In genomic region chr19:60681481-60681880, GRCm38 (mm10) we compare ENCODE assay signal across 15 mouse cellular contexts.
DNase-seq lines count a peak whose midpoint lies in the region; ATAC-seq lines count a peak whose summit lies in the region.
"Had no signal": no experiment of that assay in that cellular context is flagged by ENCODE, and none has a peak within 500 bp of the region (broad histone marks: within the 10 kb centered on the region; RNA-seq: fewer than 3 reads in every experiment).

No protein-coding gene starts in this region.

- peak; percentile 99 for ATAC-seq in CD4-positive, CD25-positive, alpha-beta regulatory T cell, adult 4 months
- peak; percentile 87 for ATAC-seq in neutrophil, adult 5-6 weeks (ENCODE audit: extremely low read depth, insufficient number of reproducible peaks, low FRiP score, poor library complexity, severe bottlenecking)
- ATAC-seq: liver, embryonic 12.5 days had no signal

- peak; percentile 3 for DNase-seq in right cerebral cortex, adult 18-20 months
- DNase-seq in right cerebral cortex, postnatal 36 days (ENCODE audit: low spot score in 2 of 2), result no peak
- peak; percentile 10 for DNase-seq in brain, adult 2 months (ENCODE audit: low read depth, low spot score)
- no peak for DNase-seq in kidney, adult 9 months
- DNase-seq in kidney, adult 11 months, result no peak
- DNase-seq: cerebellum, adult 2 months; gastrocnemius, postnatal 14 days; kidney, adult 8-10 months; kidney, postnatal 25 days; lung, embryonic 14.5 days; lung, postnatal 4 days; thymus, postnatal 25 days had no signal

Comparison
In these comparisons a context has a peak if more than half of its experiments do, and no peak if none do; other contexts are left out.
1. DNase-seq: peak in right cerebral cortex, adult 18-20 months (single experiment) and brain, adult 2 months (single experiment); none in right cerebral cortex, postnatal 36 days (0 of 2), kidney, adult 9 months (single experiment) and kidney, adult 11 months (single experiment).